Mouse (Mus musculus) brain, adult 2 months (tissue): ENCODE results near the gene Fam169a.

Experiments
- DNase-seq: peaks from one replicate; pipeline ENCODE4 v3.0.0; 2011; ENCODE audit warnings: low read depth, low spot score

Gene Fam169a

DNA sequence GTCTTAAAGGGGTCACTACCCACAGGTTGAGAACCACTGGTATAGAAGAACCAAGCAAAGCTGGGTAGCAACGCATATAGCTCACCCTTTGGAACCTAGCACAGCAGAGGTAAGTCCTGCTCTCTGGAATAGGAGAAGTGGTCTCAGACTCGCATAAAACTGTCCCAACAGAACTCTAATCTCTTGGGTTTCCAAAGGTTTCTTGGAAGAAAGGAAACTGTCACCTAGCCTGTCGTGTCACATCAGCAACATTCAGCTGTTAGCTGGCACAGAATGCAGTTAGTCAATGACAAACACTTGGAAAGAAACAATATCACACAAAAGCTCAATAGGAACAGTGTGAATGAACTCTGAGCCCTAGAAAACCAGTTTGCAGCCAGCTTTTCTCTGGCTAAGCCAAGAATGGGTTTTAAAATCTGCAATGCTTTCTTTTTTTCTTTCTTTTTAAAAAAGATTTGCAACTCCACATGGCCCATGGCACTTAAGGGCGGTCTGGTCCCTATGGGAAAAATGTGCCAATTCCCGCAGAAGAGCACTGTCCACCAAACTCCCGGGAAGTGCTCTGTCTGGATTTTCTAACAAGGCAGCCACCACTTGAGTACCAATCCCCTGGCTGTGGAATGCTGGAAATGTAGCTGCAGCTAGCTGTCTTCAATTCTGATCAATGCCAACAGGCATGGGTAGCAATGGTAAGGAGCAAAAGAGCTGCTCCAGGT, 113.2 kb downstream of the Fam169a start:
- DNase-seq: no peak
